Mouse (Mus musculus): ENCODE measurements at regions not wholly inside any gene's neighbourhood (a gene's known extent, or its start where the extent isn't known, plus 50 kb on each side); places are given as distances from the start of the nearest gene placed in this dataset.
A peak's percentile ranks its signal among the peaks of the same experiment; 100 is the strongest.

GRCm38 (mm10) chr2:128404405-128404804, 186.6 kb upstream of the Spdye4c start:
- no peaks in the 10 kb centered on the region for H3K27me3 ChIP-seq (ENCODE audit: control insufficient read depth, insufficient read depth, low read length)
- no peak overlapping the region for H3K4me3 ChIP-seq (ENCODE audit: low read depth, low read length)
- WGBS, result 51% methylated on average over 3 of the region's 3 CpGs
- no peak overlapping the region for H3K27ac ChIP-seq (ENCODE audit: insufficient read depth, low read depth, low read length)
- TF ChIP-seq POLR2A (IDR thresholded peaks at IDR 0.05; ENCODE audit: low read depth, low read length) (no peak), CTCF (IDR thresholded peaks at IDR 0.05; ENCODE audit: extremely low read depth, insufficient read length, insufficient replicate concordance, low read depth, low read length) (no peak)
- H3K36me3 ChIP-seq (ENCODE audit: control insufficient read depth, insufficient read depth, low read length), result no peaks in the 10 kb centered on the region
- peaks cover 12% of the 10 kb centered on the region for H3K4me1 ChIP-seq (ENCODE audit: control insufficient read depth, insufficient read depth, insufficient read length, low read length)

- H3K4me3 ChIP-seq (ENCODE audit: low read depth, low read length), result no peak overlapping the region
- 68% methylated on average over 7 of the region's 7 CpGs for WGBS
- H3K36me3 ChIP-seq (ENCODE audit: control insufficient read depth, insufficient read depth, low read length), result no peaks in the 10 kb centered on the region
- peaks cover 12% of the 10 kb centered on the region for H3K4me1 ChIP-seq (ENCODE audit: control insufficient read depth, insufficient read depth, insufficient read length, low read length)
- H3K27ac ChIP-seq (ENCODE audit: insufficient read depth, low read depth, low read length), result no peak overlapping the region
- no peaks in the 10 kb centered on the region for H3K27me3 ChIP-seq (ENCODE audit: control insufficient read depth, insufficient read depth, low read length)
- no peak for TF ChIP-seq POLR2A (IDR thresholded peaks at IDR 0.05; ENCODE audit: low read depth, low read length)
- no peak for TF ChIP-seq CTCF (IDR thresholded peaks at IDR 0.05; ENCODE audit: extremely low read depth, insufficient read length, insufficient replicate concordance, low read depth, low read length)
These were observed 183.9 kb upstream of the Spdye4c start for GRCm38 (mm10) chr2:128407076-128407475.

GRCm38 (mm10) chr2:128408718-128409117, 182.3 kb upstream of the Spdye4c start:
- Histone ChIP-seq H3K27ac (ENCODE audit: insufficient read depth, low read depth, low read length) (no peak overlapping the region), H3K4me3 (ENCODE audit: low read depth, low read length) (no peak overlapping the region), H3K27me3 (ENCODE audit: control insufficient read depth, insufficient read depth, low read length) (no peaks in the 10 kb centered on the region), H3K4me1 (ENCODE audit: control insufficient read depth, insufficient read depth, insufficient read length, low read length) (peaks cover 12% of the 10 kb centered on the region; the same call in 1 of the 2 replicates), H3K36me3 (ENCODE audit: control insufficient read depth, insufficient read depth, low read length) (no peaks in the 10 kb centered on the region)
- TF ChIP-seq POLR2A (IDR thresholded peaks at IDR 0.05; ENCODE audit: low read depth, low read length) (no peak), CTCF (IDR thresholded peaks at IDR 0.05; ENCODE audit: extremely low read depth, insufficient read length, insufficient replicate concordance, low read depth, low read length) (peak; percentile 48; the same call in 1 of the 2 replicates)
- 59% methylated on average over 6 of the region's 6 CpGs for WGBS

GRCm38 (mm10) chr2:128412352-128412751, 178.7 kb upstream of the Spdye4c start:
- peak; percentile 98 for TF ChIP-seq CTCF (IDR thresholded peaks at IDR 0.05; ENCODE audit: extremely low read depth, insufficient read length, insufficient replicate concordance, low read depth, low read length)
- no peak for TF ChIP-seq POLR2A (IDR thresholded peaks at IDR 0.05; ENCODE audit: low read depth, low read length)
- 9% methylated on average over 10 of the region's 10 CpGs for WGBS
- no peak overlapping the region for H3K27ac ChIP-seq (ENCODE audit: insufficient read depth, low read depth, low read length)
- no peaks in the 10 kb centered on the region for H3K36me3 ChIP-seq (ENCODE audit: control insufficient read depth, insufficient read depth, low read length)
- no peaks in the 10 kb centered on the region for H3K27me3 ChIP-seq (ENCODE audit: control insufficient read depth, insufficient read depth, low read length)
- H3K4me1 ChIP-seq (ENCODE audit: control insufficient read depth, insufficient read depth, insufficient read length, low read length), result peaks cover 9% of the 10 kb centered on the region; the same call in 1 of the 2 replicates
- no peak overlapping the region for H3K4me3 ChIP-seq (ENCODE audit: low read depth, low read length)

- H3K27me3 ChIP-seq (ENCODE audit: control insufficient read depth, insufficient read depth, low read length), result no peaks in the 10 kb centered on the region
- H3K4me1 ChIP-seq (ENCODE audit: control insufficient read depth, insufficient read depth, insufficient read length, low read length), result peaks cover 9% of the 10 kb centered on the region; the same call in 1 of the 2 replicates
- TF ChIP-seq CTCF (IDR thresholded peaks at IDR 0.05; ENCODE audit: extremely low read depth, insufficient read length, insufficient replicate concordance, low read depth, low read length) (no peak), POLR2A (IDR thresholded peaks at IDR 0.05; ENCODE audit: low read depth, low read length) (no peak)
- H3K36me3 ChIP-seq (ENCODE audit: control insufficient read depth, insufficient read depth, low read length), result no peaks in the 10 kb centered on the region
- WGBS, result 8% methylated on average over 10 of the region's 10 CpGs
- no peak overlapping the region for H3K27ac ChIP-seq (ENCODE audit: insufficient read depth, low read depth, low read length)
- no peak overlapping the region for H3K4me3 ChIP-seq (ENCODE audit: low read depth, low read length)
These were observed 178.0 kb upstream of the Spdye4c start for GRCm38 (mm10) chr2:128412974-128413373.

GRCm38 (mm10) chr2:128414588-128415240, 176.3 kb upstream of the Spdye4c start:
- Histone ChIP-seq H3K36me3 (ENCODE audit: control insufficient read depth, insufficient read depth, low read length) (no peaks in the 10 kb centered on the region), H3K4me1 (ENCODE audit: control insufficient read depth, insufficient read depth, insufficient read length, low read length) (peaks cover 7% of the 10 kb centered on the region; the same call in 1 of the 2 replicates), H3K27ac (ENCODE audit: insufficient read depth, low read depth, low read length) (no peak overlapping the region), H3K4me3 (ENCODE audit: low read depth, low read length) (no peak overlapping the region), H3K27me3 (ENCODE audit: control insufficient read depth, insufficient read depth, low read length) (no peaks in the 10 kb centered on the region)
- WGBS, result 80% methylated on average over 17 of the region's 17 CpGs
- TF ChIP-seq POLR2A (IDR thresholded peaks at IDR 0.05; ENCODE audit: low read depth, low read length) (no peak), CTCF (IDR thresholded peaks at IDR 0.05; ENCODE audit: extremely low read depth, insufficient read length, insufficient replicate concordance, low read depth, low read length) (no peak)

- Histone ChIP-seq H3K27me3 (ENCODE audit: control insufficient read depth, insufficient read depth, low read length) (no peaks in the 10 kb centered on the region), H3K4me3 (ENCODE audit: low read depth, low read length) (no peak overlapping the region), H3K36me3 (ENCODE audit: control insufficient read depth, insufficient read depth, low read length) (no peaks in the 10 kb centered on the region), H3K27ac (ENCODE audit: insufficient read depth, low read depth, low read length) (no peak overlapping the region), H3K4me1 (ENCODE audit: control insufficient read depth, insufficient read depth, insufficient read length, low read length) (peaks cover 13% of the 10 kb centered on the region; the same call in 1 of the 2 replicates)
- TF ChIP-seq POLR2A (IDR thresholded peaks at IDR 0.05; ENCODE audit: low read depth, low read length) (no peak), CTCF (IDR thresholded peaks at IDR 0.05; ENCODE audit: extremely low read depth, insufficient read length, insufficient replicate concordance, low read depth, low read length) (no peak)
- 54% methylated on average over 7 of the region's 7 CpGs for WGBS
These were observed 174.6 kb upstream of the Spdye4c start for GRCm38 (mm10) chr2:128416416-128416815.

All from small intestine, adult 2 months (tissue).